Mouse (Mus musculus) ES-Bruce4 (cell line): ENCODE data around the gene Usp10. TPM values are rescaled to one million over a fixed set of nuclear protein-coding genes. Genes with fewer than 3 reads are reported as not detected.

Experiments used
- H3K27ac ChIP-seq: 2 replicates; pipeline ENCODE4 v1.5.1; 2012; ENCODE audit warnings: low read length, inconsistent platforms; ENCODE audit not compliant: insufficient read depth
- H3K27me3 ChIP-seq: 2 replicates; pipeline ENCODE4 v1.6.1; 2012; ENCODE audit warnings: mild to moderate bottlenecking, low read length, inconsistent platforms; ENCODE audit not compliant: control insufficient read depth, poor library complexity, insufficient read depth, severe bottlenecking
- H3K36me3 ChIP-seq: 2 replicates; pipeline ENCODE4 v1.6.1; 2012; ENCODE audit warnings: inconsistent platforms, mild to moderate bottlenecking, low read length, moderate library complexity; ENCODE audit not compliant: control insufficient read depth, poor library complexity, insufficient read depth, severe bottlenecking
- H3K4me1 ChIP-seq: one replicate; pipeline ENCODE4 v1.8.1; 2011; ENCODE audit warnings: low read length; ENCODE audit not compliant: control insufficient read depth, insufficient read depth
- H3K4me3 ChIP-seq: 2 replicates; pipeline ENCODE4 v1.5.1; 2011; ENCODE audit warnings: low read depth, mild to moderate bottlenecking, low read length
- H3K9ac ChIP-seq: 2 replicates; pipeline ENCODE4 v1.6.1; 2012; ENCODE audit warnings: low read depth, mild to moderate bottlenecking, inconsistent platforms; ENCODE audit not compliant: poor library complexity, severe bottlenecking
- H3K9me3 ChIP-seq: replicated peaks from 2 replicates; pipeline ENCODE4 v1.6.1; 2012; ENCODE audit warnings: mild to moderate bottlenecking, low read length, inconsistent platforms; ENCODE audit not compliant: control insufficient read depth, poor library complexity, insufficient read depth, severe bottlenecking
- CTCF ChIP-seq: IDR thresholded peaks from one replicate; pipeline ENCODE4 v1.8.1; 2011; ENCODE audit warnings: low read depth, low read length
- EP300 ChIP-seq: IDR thresholded peaks from 2 replicates; pipeline ENCODE4 v1.6.1; 2011; ENCODE audit warnings: low read depth, low read length; ENCODE audit not compliant: insufficient read depth
- POLR2A ChIP-seq: IDR thresholded peaks from one replicate; pipeline ENCODE4 v1.8.1; 2011; ENCODE audit warnings: low read length; ENCODE audit not compliant: insufficient read depth
- polyA plus RNA-seq: library from polyadenylated mRNA; stranded (reverse); fragments of >200 nt; gene quantifications from 2 replicates; pipeline ENCODE4 v1.2.4, GENCODE M21; 2011; ENCODE audit warnings: low read depth; ENCODE audit not compliant: missing spikeins, insufficient read depth, insufficient read length

Usp10 gene
- polyA plus RNA-seq, 1 experiment, result 385 TPM

GRCm38 (mm10) chr8:119911258-119911962, 1.2 kb downstream of the Usp10 start:
- no peak for TF ChIP-seq CTCF
- no peak for TF ChIP-seq EP300
- TF ChIP-seq POLR2A, result no peak
- Histone ChIP-seq H3K9ac (peak overlapping the region; percentile 98), H3K27ac (peak overlapping the region; percentile 26; the same call in 1 of the 2 replicates), H3K9me3 (peaks cover under 1% of the 10 kb centered on the region; the same call in 1 of the 2 replicates), H3K27me3 (no peaks in the 10 kb centered on the region), H3K36me3 (0 out of 2 replicates have a peak, but pooled peaks cover 1% of the 10 kb centered on the region), H3K4me3 (peak overlapping the region; percentile 72), H3K4me1 (peaks cover 12% of the 10 kb centered on the region)

- H3K4me3 ChIP-seq, result peak overlapping the region; percentile 56
- TF ChIP-seq EP300, result 0 out of 2 replicates have a peak, but pooled peaks have one; percentile 73
- no peak for TF ChIP-seq POLR2A
- H3K9me3 ChIP-seq, result no peaks in the 10 kb centered on the region
- H3K9ac ChIP-seq, result peak overlapping the region; percentile 98
- peaks cover 8% of the 10 kb centered on the region for H3K36me3 ChIP-seq
- H3K27ac ChIP-seq, result peak overlapping the region; percentile 93
- no peaks in the 10 kb centered on the region for H3K27me3 ChIP-seq
- H3K4me1 ChIP-seq, result peaks cover 10% of the 10 kb centered on the region
These were observed 2.5 kb downstream of the Usp10 start for GRCm38 (mm10) chr8:119912643-119913042.

- Histone ChIP-seq H3K27ac (peak overlapping the region; percentile 93), H3K4me1 (peaks cover 6% of the 10 kb centered on the region), H3K36me3 (peaks cover 14% of the 10 kb centered on the region), H3K27me3 (no peaks in the 10 kb centered on the region), H3K4me3 (peak overlapping the region; percentile 30; the same call in 1 of the 2 replicates), H3K9ac (0 out of 2 replicates have a peak overlapping the region, but pooled peaks have one; percentile 11), H3K9me3 (no peaks in the 10 kb centered on the region)
- no peak for TF ChIP-seq CTCF
- no peak for TF ChIP-seq EP300
- TF ChIP-seq POLR2A, result no peak
These were observed 3.0 kb downstream of the Usp10 start for GRCm38 (mm10) chr8:119913181-119913580.

GRCm38 (mm10) chr8:119914161-119914560, 4.0 kb downstream of the Usp10 start:
- peaks cover 21% of the 10 kb centered on the region for H3K36me3 ChIP-seq
- H3K9ac ChIP-seq, result 0 out of 2 replicates have a peak overlapping the region, but pooled peaks have one; percentile 30

DNA sequence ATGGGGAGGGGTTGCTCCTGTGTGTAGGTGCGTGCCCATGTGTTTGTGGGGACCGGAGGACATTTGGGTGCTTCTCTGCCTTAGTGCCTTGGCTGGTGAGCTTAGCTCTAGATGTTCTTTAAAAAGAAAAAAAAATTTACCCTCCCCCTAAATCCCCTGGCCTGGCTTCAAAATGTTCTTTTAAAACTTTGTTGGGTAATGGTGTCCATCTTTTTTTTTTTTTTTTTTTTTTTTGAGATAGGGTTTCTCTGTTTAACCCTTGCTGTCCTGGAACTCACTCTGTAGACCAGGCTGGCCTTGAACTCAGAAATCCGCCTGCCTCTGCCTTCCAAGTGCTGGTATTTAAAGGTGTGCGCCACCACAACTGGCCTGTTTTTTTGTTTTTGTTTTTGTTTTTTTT, 5.1 kb downstream of the Usp10 start:
- Histone ChIP-seq H3K27ac (no peak overlapping the region), H3K9ac (peak overlapping the region; percentile 30), H3K9me3 (no peaks in the 10 kb centered on the region), H3K4me3 (peak overlapping the region; percentile 41), H3K4me1 (peaks cover 6% of the 10 kb centered on the region), H3K36me3 (peaks cover 25% of the 10 kb centered on the region), H3K27me3 (no peaks in the 10 kb centered on the region)
- TF ChIP-seq CTCF, result no peak
- TF ChIP-seq POLR2A, result no peak
- no peak for TF ChIP-seq EP300

More at GRCm38 (mm10) chr8:119914161-119914560, 4.0 kb downstream of the Usp10 start:
- no peak overlapping the region for H3K4me3 ChIP-seq
- H3K9me3 ChIP-seq, result no peaks in the 10 kb centered on the region
- H3K27me3 ChIP-seq, result no peaks in the 10 kb centered on the region
- no peak overlapping the region for H3K27ac ChIP-seq
- TF ChIP-seq POLR2A (no peak), CTCF (no peak), EP300 (no peak)
- peaks cover 6% of the 10 kb centered on the region for H3K4me1 ChIP-seq

- Histone ChIP-seq H3K4me3 (no peak overlapping the region), H3K9ac (no peak overlapping the region), H3K4me1 (peaks cover 6% of the 10 kb centered on the region), H3K27me3 (no peaks in the 10 kb centered on the region), H3K27ac (no peak overlapping the region), H3K36me3 (peaks cover 28% of the 10 kb centered on the region), H3K9me3 (no peaks in the 10 kb centered on the region)
- TF ChIP-seq EP300, result no peak
- no peak for TF ChIP-seq CTCF
These were observed 6.2 kb downstream of the Usp10 start for GRCm38 (mm10) chr8:119916237-119916892.
